12 mouse cellular contexts compared by ENCODE assay signal in the genomic region with DNA sequence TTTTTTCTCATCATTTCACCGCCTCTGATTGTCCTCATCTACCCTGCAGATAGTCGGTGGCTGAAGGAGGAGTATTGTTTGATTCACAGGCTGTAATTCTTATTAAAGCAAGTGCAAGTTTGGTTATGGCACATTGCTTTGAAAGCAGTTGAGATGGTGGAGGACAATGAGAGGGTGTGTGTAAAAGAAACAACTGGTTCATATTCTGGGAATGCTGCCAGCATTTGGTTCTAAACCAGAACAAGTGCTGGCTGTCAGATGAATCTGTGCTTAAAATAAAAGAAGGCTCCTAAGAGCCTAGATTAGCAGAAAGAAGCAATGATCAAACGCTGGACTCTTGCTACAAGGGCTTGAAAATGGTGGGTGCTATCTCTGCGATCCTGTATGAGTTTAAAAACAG.
DNase-seq lines count a peak whose midpoint lies in the region; ATAC-seq and TF ChIP-seq lines count a peak whose summit lies in the region.
"Had no signal": no experiment of that assay in that cellular context is flagged by ENCODE, and none has a peak within 500 bp of the region (broad histone marks: within the 10 kb centered on the region; RNA-seq: fewer than 3 reads in every experiment).

No protein-coding gene starts in this region.

- no peaks in the 10 kb centered on the region for H3K9me3 ChIP-seq in kidney, postnatal 0 days (replicated peaks; ENCODE audit: low read length)
- no peaks in the 10 kb centered on the region for H3K9me3 ChIP-seq in kidney, embryonic 14.5 days (ENCODE audit: control insufficient read depth, low read length)
- H3K9me3 ChIP-seq: embryonic facial prominence, embryonic 15.5 days; neural tube, embryonic 15.5 days had no signal

- no peak overlapping the region for H3K4me2 ChIP-seq in kidney, postnatal 0 days (ENCODE audit: low read length)
- no peak overlapping the region for H3K4me2 ChIP-seq in kidney, embryonic 14.5 days (replicated peaks; ENCODE audit: low read depth, low read length)
- H3K4me2 ChIP-seq: embryonic facial prominence, embryonic 15.5 days; neural tube, embryonic 15.5 days had no signal

- WGBS in kidney, postnatal 0 days = 67% methylated on average over 4 of the region's 4 CpGs
- 73% methylated on average over 4 of the region's 4 CpGs for WGBS in kidney, embryonic 14.5 days

- ATAC-seq in kidney, postnatal 0 days (replicated peaks; ENCODE audit: low FRiP score, low read depth) = no peak
- no peak for ATAC-seq in kidney, embryonic 14.5 days (ENCODE audit: low FRiP score, low TSS enrichment)

- no peaks in the 10 kb centered on the region for H3K27me3 ChIP-seq in kidney, postnatal 0 days (ENCODE audit: insufficient read depth, low read length)
- no peaks in the 10 kb centered on the region for H3K27me3 ChIP-seq in kidney, embryonic 14.5 days (ENCODE audit: control insufficient read depth, insufficient read depth, low read length)
- H3K27me3 ChIP-seq: megakaryocyte, embryonic 14.5 days; neural tube, embryonic 15.5 days had no signal

- H3K36me3 ChIP-seq in kidney, postnatal 0 days (ENCODE audit: insufficient read depth, low read length) = no peaks in the 10 kb centered on the region
- H3K36me3 ChIP-seq in kidney, embryonic 14.5 days (ENCODE audit: control insufficient read depth, insufficient read depth, low read length) = no peaks in the 10 kb centered on the region
- H3K36me3 ChIP-seq: embryonic facial prominence, embryonic 15.5 days; G1E; neural tube, embryonic 15.5 days had no signal

- no peak for TF ChIP-seq CTCF in kidney, postnatal 0 days (IDR thresholded peaks at IDR 0.05; ENCODE audit: low read depth)
- no peak for TF ChIP-seq CTCF in brain, embryonic 14.5 days (IDR thresholded peaks at IDR 0.05; ENCODE audit: borderline replicate concordance, extremely low read depth, insufficient read depth, insufficient read length)

- H3K4me3 ChIP-seq in kidney, postnatal 0 days (replicated peaks; ENCODE audit: low read depth, low read length) = no peak overlapping the region
- no peak overlapping the region for H3K4me3 ChIP-seq in kidney, embryonic 14.5 days (ENCODE audit: low read length)
- H3K4me3 ChIP-seq: embryonic facial prominence, embryonic 15.5 days; megakaryocyte, embryonic 14.5 days; neural tube, embryonic 15.5 days had no signal

- no peak overlapping the region for H3K27ac ChIP-seq in kidney, postnatal 0 days
- no peak overlapping the region for H3K27ac ChIP-seq in kidney, embryonic 14.5 days (ENCODE audit: low read depth, low read length)
- H3K27ac ChIP-seq: embryonic facial prominence, embryonic 15.5 days; neural tube, embryonic 15.5 days had no signal

- DNase-seq in kidney, postnatal 0 days (ENCODE audit: low spot score) = peak; percentile 9
- DNase-seq in brain, embryonic 14.5 days (ENCODE audit: low read depth) = peak; percentile 84
- DNase-seq in heart, postnatal 14 days = peak; percentile 7 to 14
- peak; percentile 8 to 10 for DNase-seq in left cerebral cortex, postnatal 36 days (ENCODE audit: low spot score in 2 of 2)
- no peak for DNase-seq in kidney, postnatal 4 days
- no peak for DNase-seq in gastrocnemius, adult 8-10 months (ENCODE audit: low spot score in 2 of 2)
- DNase-seq: thymus, postnatal 14 days had no signal

- intact Hi-C loops in heart, postnatal 14 days (cut with DNase I) = no loop called here
- intact Hi-C loops in left cerebral cortex, postnatal 36 days (cut with DNase I) = no loop called here

- no peak for TF ChIP-seq POLR2A in brain, embryonic 14.5 days (IDR thresholded peaks at IDR 0.05; ENCODE audit: borderline replicate concordance, extremely low read depth, insufficient read depth, insufficient read length, poor library complexity, severe bottlenecking)

- H3K9ac ChIP-seq in kidney, postnatal 0 days (ENCODE audit: low read depth, low read length) = no peak overlapping the region
- no peak overlapping the region for H3K9ac ChIP-seq in kidney, embryonic 14.5 days (ENCODE audit: low read depth, low read length)
- H3K9ac ChIP-seq: embryonic facial prominence, embryonic 15.5 days; neural tube, embryonic 15.5 days had no signal

- H3K4me1 ChIP-seq in kidney, postnatal 0 days (replicated peaks; ENCODE audit: insufficient read depth, low read length) = no peaks in the 10 kb centered on the region
- H3K4me1 ChIP-seq in kidney, embryonic 14.5 days (ENCODE audit: control insufficient read depth, insufficient read depth, low read length) = 0 out of 2 replicates have a peak, but pooled peaks cover 2% of the 10 kb centered on the region
- H3K4me1 ChIP-seq: megakaryocyte, embryonic 14.5 days had no signal

Comparison
In these comparisons a context has a peak if more than half of its experiments do, and no peak if none do; other contexts are left out.
1. DNase-seq: peak in kidney, postnatal 0 days (single experiment), brain, embryonic 14.5 days (single experiment), heart, postnatal 14 days (2 of 2) and left cerebral cortex, postnatal 36 days (2 of 2); none in kidney, postnatal 4 days (0 of 2) and gastrocnemius, adult 8-10 months (0 of 2).